Comparison of ENCODE assay signal across 8 mouse cellular contexts in genomic region chr4:28814476-28814815, GRCm38 (mm10). TPM values are rescaled to one million over a fixed set of nuclear protein-coding genes. Genes with fewer than 3 reads are reported as not detected.
DNase-seq lines count a peak whose midpoint lies in the region; ATAC-seq and TF ChIP-seq lines count a peak whose summit lies in the region.

No protein-coding gene starts in this region.

- peak overlapping the region; percentile 88 for H3K9ac ChIP-seq in embryonic facial prominence, embryonic 14.5 days (ENCODE audit: low read depth, low read length)
- H3K9ac ChIP-seq in hindbrain, postnatal 0 days (replicated peaks; ENCODE audit: low read length): peak overlapping the region; percentile 84
- H3K9ac ChIP-seq in midbrain, embryonic 16.5 days (ENCODE audit: low read depth, low read length): peak overlapping the region; percentile 94

- H3K9me3 ChIP-seq in embryonic facial prominence, embryonic 14.5 days (ENCODE audit: control insufficient read depth, low read length): no peaks in the 10 kb centered on the region
- H3K9me3 ChIP-seq in hindbrain, postnatal 0 days (ENCODE audit: low read length): no peaks in the 10 kb centered on the region
- H3K9me3 ChIP-seq in midbrain, embryonic 16.5 days (replicated peaks; ENCODE audit: control insufficient read depth, low read length, poor library complexity, severe bottlenecking): no peaks in the 10 kb centered on the region

- WGBS in embryonic facial prominence, embryonic 14.5 days: 1% methylated on average over 8 of the region's 8 CpGs
- under 1% methylated on average over 8 of the region's 8 CpGs for WGBS in hindbrain, postnatal 0 days
- WGBS in midbrain, embryonic 16.5 days: 1% methylated on average over 8 of the region's 8 CpGs

- peak overlapping the region; percentile 93 for H3K27ac ChIP-seq in layer of hippocampus, adult 2 months
- peak overlapping the region; percentile 95 for H3K27ac ChIP-seq in embryonic facial prominence, embryonic 14.5 days (replicated peaks; ENCODE audit: low read depth, low read length)
- H3K27ac ChIP-seq in hindbrain, postnatal 0 days: peak overlapping the region; percentile 96
- peak overlapping the region; percentile 97 for H3K27ac ChIP-seq in midbrain, embryonic 16.5 days (ENCODE audit: low read length)

- ATAC-seq in embryonic facial prominence, embryonic 14.5 days (ENCODE audit: low read depth): no peak
- peak; percentile 1; the same call in 1 of the 2 replicates for ATAC-seq in hindbrain, postnatal 0 days
- ATAC-seq in midbrain, embryonic 16.5 days: no peak

- no peak for DNase-seq in layer of hippocampus, adult 2 months (ENCODE audit: low spot score in 2 of 2)
- DNase-seq in layer of hippocampus, adult 9-10 months (ENCODE audit: low spot score): no peak
- DNase-seq in embryonic facial prominence, embryonic 14.5 days (ENCODE audit: low spot score): no peak
- DNase-seq in hindbrain, postnatal 0 days (ENCODE audit: low spot score): no peak
- DNase-seq in adrenal gland, postnatal 4 days (ENCODE audit: low spot score in 2 of 2): no peak
- DNase-seq in frontal cortex, postnatal 10 days (ENCODE audit: low spot score in 2 of 2): no peak
- DNase-seq in thymus, adult 18-20 months: no peak

- no peaks in the 10 kb centered on the region for H3K36me3 ChIP-seq in embryonic facial prominence, embryonic 14.5 days (ENCODE audit: control insufficient read depth, insufficient read depth, low read length)
- H3K36me3 ChIP-seq in hindbrain, postnatal 0 days (ENCODE audit: insufficient read depth, low read length): no peaks in the 10 kb centered on the region
- H3K36me3 ChIP-seq in midbrain, embryonic 16.5 days (ENCODE audit: control insufficient read depth, insufficient read depth, low read length): no peaks in the 10 kb centered on the region

- peak overlapping the region; percentile 60 for H3K4me3 ChIP-seq in layer of hippocampus, adult 2 months
- peak overlapping the region; percentile 88 for H3K4me3 ChIP-seq in embryonic facial prominence, embryonic 14.5 days (ENCODE audit: low read depth, low read length)
- peak overlapping the region; percentile 88 for H3K4me3 ChIP-seq in hindbrain, postnatal 0 days (ENCODE audit: low read length)
- peak overlapping the region; percentile 80 for H3K4me3 ChIP-seq in midbrain, embryonic 16.5 days (ENCODE audit: low read depth, low read length)

- peak overlapping the region; percentile 83 for H3K4me2 ChIP-seq in embryonic facial prominence, embryonic 14.5 days (ENCODE audit: low read depth, low read length)
- H3K4me2 ChIP-seq in hindbrain, postnatal 0 days (ENCODE audit: low read depth, low read length): peak overlapping the region; percentile 80
- peak overlapping the region; percentile 73 for H3K4me2 ChIP-seq in midbrain, embryonic 16.5 days (ENCODE audit: low read length)

- no peak for TF ChIP-seq CTCF in layer of hippocampus, adult 2 months (conservative IDR thresholded peaks at IDR 0.05)
- TF ChIP-seq CTCF in hindbrain, postnatal 0 days (IDR thresholded peaks at IDR 0.05; ENCODE audit: low read depth): no peak

- H3K4me1 ChIP-seq in embryonic facial prominence, embryonic 14.5 days (ENCODE audit: control insufficient read depth, insufficient read depth, low read length): 0 out of 2 replicates have a peak, but pooled peaks cover 6% of the 10 kb centered on the region
- H3K4me1 ChIP-seq in hindbrain, postnatal 0 days (ENCODE audit: insufficient read depth, low read length): no peaks in the 10 kb centered on the region
- H3K4me1 ChIP-seq in midbrain, embryonic 16.5 days (ENCODE audit: control insufficient read depth, insufficient read depth, low read length): no peaks in the 10 kb centered on the region

- no peaks in the 10 kb centered on the region for H3K27me3 ChIP-seq in embryonic facial prominence, embryonic 14.5 days (replicated peaks; ENCODE audit: control insufficient read depth, insufficient read depth, low read length)
- H3K27me3 ChIP-seq in hindbrain, postnatal 0 days (ENCODE audit: insufficient read depth, low read length): no peaks in the 10 kb centered on the region
- H3K27me3 ChIP-seq in midbrain, embryonic 16.5 days (ENCODE audit: control insufficient read depth, insufficient read depth, low read depth, low read length): peaks cover 3% of the 10 kb centered on the region

RNA-seq across cellular contexts. Expression of gene Epha7, which starts 1.5 kb away (rescaled TPM):
- 100 to 1,000 TPM; 210 to 222 TPM for total RNA-seq in layer of hippocampus, adult 2 months (2021)
- 30.9 and 35.9 TPM in 2 replicates for polyA plus RNA-seq in embryonic facial prominence, embryonic 14.5 days (2014; fragmentation: Nextera tagmentation; extraction: Ambion mirVana)
- 38.1 and 39.9 TPM in 2 replicates for total RNA-seq in hindbrain, postnatal 0 days (2014; rRNA removed)
- 41.5 and 43.7 TPM in 2 replicates for polyA plus RNA-seq in hindbrain, postnatal 0 days (2015; fragmentation: Nextera tagmentation; extraction: Ambion mirVana)
- 68.6 and 88.3 TPM in 2 replicates for polyA plus RNA-seq in midbrain, embryonic 16.5 days (2015; fragmentation: Nextera tagmentation; extraction: Ambion mirVana)
- 10 to 100 TPM in 1 of 2 experiments, 1 to 10 TPM in 1; 7.4 to 11.5 TPM for total RNA-seq in adrenal gland, postnatal 4 days (2021)
